Mouse (Mus musculus): ENCODE measurements around the gene Psmd4. TPM values are rescaled to one million over a fixed set of nuclear protein-coding genes. Genes with fewer than 3 reads are reported as not detected.
A peak's percentile ranks its signal among the peaks of the same experiment; 100 is the strongest.

Psmd4 gene
- polyA plus RNA-seq, 1 experiment from 2014 or later, result 252 TPM

DNA sequence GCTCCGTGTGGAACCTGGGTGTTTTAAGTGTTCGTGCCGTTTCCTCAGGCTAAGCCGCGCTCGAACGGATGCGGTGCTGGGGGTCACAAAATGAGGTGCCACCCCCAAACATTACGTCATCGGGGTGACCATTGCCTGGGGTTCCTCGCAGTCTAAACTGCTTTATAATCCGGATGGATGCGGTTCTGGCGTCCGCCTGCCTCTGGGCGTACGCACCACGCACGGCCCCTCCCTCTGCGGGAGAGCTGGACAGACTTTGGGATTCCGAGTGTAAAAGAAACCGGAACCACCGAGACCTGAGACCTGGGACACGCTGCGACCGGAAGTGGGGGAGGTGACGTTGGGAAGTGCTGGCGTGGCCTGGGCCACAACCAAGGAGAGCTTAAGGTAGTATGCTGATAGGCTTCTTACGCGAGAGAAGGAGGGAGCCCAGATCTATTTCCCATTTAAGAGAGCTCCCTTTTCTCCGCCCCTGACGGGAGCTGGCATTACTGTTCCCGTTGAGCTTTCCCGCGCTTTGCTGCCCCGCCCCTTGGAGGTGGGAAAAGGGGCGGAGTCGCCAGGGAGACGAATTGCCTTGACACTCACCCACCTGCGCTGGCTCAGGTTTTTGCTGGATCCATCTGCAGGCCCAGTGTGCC is 26.4 kb downstream of the Psmd4 start:
- WGBS, result under 1% methylated on average over 40 of the region's 40 CpGs

DNA sequence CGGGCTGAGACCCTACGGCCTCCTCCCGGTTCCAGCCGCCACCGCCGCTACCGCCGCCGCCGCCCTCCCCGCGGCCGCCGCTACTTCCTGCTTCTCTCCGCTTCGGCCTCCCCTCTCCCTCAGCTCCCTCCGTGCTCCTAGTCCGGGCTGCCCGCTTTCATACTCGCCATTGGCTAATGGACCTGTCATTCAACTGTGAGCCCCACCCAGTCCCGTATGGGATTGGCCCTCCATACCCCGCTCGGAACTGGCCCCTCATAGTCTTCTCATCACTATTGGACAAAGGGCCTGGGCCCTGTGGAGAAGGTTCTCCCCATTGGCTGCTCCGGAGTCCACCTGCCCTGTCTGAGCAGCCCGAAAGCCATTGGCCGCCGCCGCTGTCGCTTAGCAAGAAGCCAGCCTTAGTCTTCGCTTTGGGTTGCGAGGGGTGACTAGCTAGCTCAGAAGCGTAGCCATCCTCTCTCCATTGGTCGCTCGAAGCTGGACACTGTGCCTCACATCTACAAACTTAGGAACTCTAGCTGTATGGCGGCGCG is 27.0 kb downstream of the Psmd4 start, which contains the start of gene Zfp687:
Gene Zfp687, minus strand, starts transcription at position 112 of the 536 bp plus-strand sequence.
- Histone ChIP-seq H3K4me3 (ENCODE audit: low read depth, low read length) (peak within 1 kb of the TSS; percentile 66), H3K27me3 (ENCODE audit: control insufficient read depth, insufficient read depth, low read length) (no peaks in the 10 kb centered on the region), H3K9ac (replicated peaks; ENCODE audit: low read depth, low read length) (peak within 1 kb of the TSS; percentile 63), H3K4me1 (ENCODE audit: control insufficient read depth, insufficient read depth, low read length) (peaks cover 22% of the 10 kb centered on the region), H3K27ac (ENCODE audit: low read depth, low read length) (peak within 1 kb of the TSS; percentile 91), H3K36me3 (ENCODE audit: control insufficient read depth, insufficient read depth, low read length) (peaks cover 17% of the 10 kb centered on the region), H3K9me3 (ENCODE audit: control insufficient read depth, low read length) (no peaks in the 10 kb centered on the region), H3K4me2 (ENCODE audit: low read depth, low read length) (peak within 1 kb of the TSS; percentile 97)
- peak; percentile 99 for ATAC-seq (ENCODE audit: low read depth)
- under 1% methylated on average over 24 of the region's 37 CpGs for WGBS

More for the DNA sequence above, 26.4 kb downstream of the Psmd4 start:
- H3K9ac ChIP-seq (replicated peaks; ENCODE audit: low read depth, low read length), result peak overlapping the region; percentile 62
- H3K27ac ChIP-seq (ENCODE audit: low read depth, low read length), result peak overlapping the region; percentile 91
- H3K4me2 ChIP-seq (ENCODE audit: low read depth, low read length), result peak overlapping the region; percentile 78
- H3K27me3 ChIP-seq (ENCODE audit: control insufficient read depth, insufficient read depth, low read length), result no peaks in the 10 kb centered on the region
- H3K36me3 ChIP-seq (ENCODE audit: control insufficient read depth, insufficient read depth, low read length), result peaks cover 11% of the 10 kb centered on the region
- ATAC-seq (ENCODE audit: low read depth), result peak; percentile 81
- H3K9me3 ChIP-seq (ENCODE audit: control insufficient read depth, low read length), result no peaks in the 10 kb centered on the region
- peaks cover 22% of the 10 kb centered on the region for H3K4me1 ChIP-seq (ENCODE audit: control insufficient read depth, insufficient read depth, low read length)
- peak overlapping the region; percentile 66 for H3K4me3 ChIP-seq (ENCODE audit: low read depth, low read length)

GRCm38 (mm10) chr3:95014428-95015151 is 27.8 kb downstream of the Psmd4 start:
- H3K4me3 ChIP-seq (ENCODE audit: low read depth, low read length), result peak overlapping the region; percentile 66
- ATAC-seq (ENCODE audit: low read depth), result peak; percentile 13; the same call in 1 of the 2 replicates
- no peaks in the 10 kb centered on the region for H3K27me3 ChIP-seq (ENCODE audit: control insufficient read depth, insufficient read depth, low read length)
- H3K27ac ChIP-seq (ENCODE audit: low read depth, low read length), result peak overlapping the region; percentile 91
- H3K9me3 ChIP-seq (ENCODE audit: control insufficient read depth, low read length), result no peaks in the 10 kb centered on the region
- peak overlapping the region; percentile 63 for H3K9ac ChIP-seq (replicated peaks; ENCODE audit: low read depth, low read length)
- H3K4me1 ChIP-seq (ENCODE audit: control insufficient read depth, insufficient read depth, low read length), result peaks cover 22% of the 10 kb centered on the region
- H3K4me2 ChIP-seq (ENCODE audit: low read depth, low read length), result peak overlapping the region; percentile 97
- H3K36me3 ChIP-seq (ENCODE audit: control insufficient read depth, insufficient read depth, low read length), result peaks cover 21% of the 10 kb centered on the region
- under 1% methylated on average over 41 of the region's 44 CpGs for WGBS

- WGBS, result 14% methylated on average over 13 of the region's 13 CpGs
- peaks cover 24% of the 10 kb centered on the region for H3K36me3 ChIP-seq (ENCODE audit: control insufficient read depth, insufficient read depth, low read length)
- peak overlapping the region; percentile 63 for H3K9ac ChIP-seq (replicated peaks; ENCODE audit: low read depth, low read length)
- no peak overlapping the region for H3K27ac ChIP-seq (ENCODE audit: low read depth, low read length)
- H3K4me1 ChIP-seq (ENCODE audit: control insufficient read depth, insufficient read depth, low read length), result peaks cover 22% of the 10 kb centered on the region
- H3K4me3 ChIP-seq (ENCODE audit: low read depth, low read length), result peak overlapping the region; percentile 66
- no peak for ATAC-seq (ENCODE audit: low read depth)
- peak overlapping the region; percentile 97 for H3K4me2 ChIP-seq (ENCODE audit: low read depth, low read length)
- H3K9me3 ChIP-seq (ENCODE audit: control insufficient read depth, low read length), result no peaks in the 10 kb centered on the region
- no peaks in the 10 kb centered on the region for H3K27me3 ChIP-seq (ENCODE audit: control insufficient read depth, insufficient read depth, low read length)
Observed at GRCm38 (mm10) chr3:95013699-95014427, 28.6 kb downstream of the Psmd4 start.

DNA sequence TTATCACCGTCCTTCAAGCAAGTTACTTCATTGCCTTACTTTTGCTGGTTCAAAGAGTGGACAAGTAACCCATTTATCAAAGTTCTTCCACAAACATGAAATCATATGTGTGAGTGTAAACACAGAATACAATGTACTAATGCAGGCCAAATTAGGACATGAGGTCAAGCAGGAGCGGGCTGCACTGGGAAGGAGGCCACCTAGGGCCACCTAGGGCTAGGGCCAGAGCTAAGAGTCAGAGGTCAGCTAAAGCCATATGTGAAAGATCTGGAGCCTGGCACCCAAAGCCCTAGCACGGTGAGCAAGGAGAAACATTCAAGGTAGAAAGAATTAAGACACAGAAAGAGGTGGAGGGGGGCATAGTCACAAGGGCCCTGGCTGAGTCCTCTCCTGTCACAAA is 29.4 kb downstream of the Psmd4 start:
- WGBS, result 87% methylated on average over 3 of the region's 3 CpGs
- H3K9me3 ChIP-seq (ENCODE audit: control insufficient read depth, low read length), result no peaks in the 10 kb centered on the region
- H3K27me3 ChIP-seq (ENCODE audit: control insufficient read depth, insufficient read depth, low read length), result no peaks in the 10 kb centered on the region
- H3K36me3 ChIP-seq (ENCODE audit: control insufficient read depth, insufficient read depth, low read length), result peaks cover 30% of the 10 kb centered on the region
- no peak overlapping the region for H3K27ac ChIP-seq (ENCODE audit: low read depth, low read length)
- H3K4me2 ChIP-seq (ENCODE audit: low read depth, low read length), result no peak overlapping the region
- H3K9ac ChIP-seq (replicated peaks; ENCODE audit: low read depth, low read length), result no peak overlapping the region
- ATAC-seq (ENCODE audit: low read depth), result no peak
- no peak overlapping the region for H3K4me3 ChIP-seq (ENCODE audit: low read depth, low read length)
- H3K4me1 ChIP-seq (ENCODE audit: control insufficient read depth, insufficient read depth, low read length), result peaks cover 22% of the 10 kb centered on the region

DNA sequence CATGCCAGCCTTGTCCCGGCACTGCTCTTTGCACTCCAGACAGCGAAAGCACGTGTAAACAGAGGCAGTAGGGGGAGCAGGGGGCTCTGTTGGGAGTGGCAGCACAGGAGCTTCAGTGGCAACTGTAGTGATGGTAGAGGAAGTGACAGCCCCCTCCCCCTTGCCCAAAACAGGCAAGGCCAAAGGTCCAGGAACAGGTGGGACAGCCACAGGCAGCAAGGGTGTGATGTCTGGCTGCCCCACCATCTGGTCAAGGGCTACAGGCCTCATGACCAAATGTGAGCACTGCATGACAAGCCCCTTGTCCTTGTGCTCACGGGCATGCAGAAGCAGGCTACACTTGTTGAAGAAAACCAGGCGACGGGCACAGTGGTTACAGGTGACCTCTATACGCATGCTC is 32.0 kb downstream of the Psmd4 start:
- Histone ChIP-seq H3K27ac (ENCODE audit: low read depth, low read length) (no peak overlapping the region), H3K27me3 (ENCODE audit: control insufficient read depth, insufficient read depth, low read length) (no peaks in the 10 kb centered on the region), H3K36me3 (ENCODE audit: control insufficient read depth, insufficient read depth, low read length) (peaks cover 45% of the 10 kb centered on the region), H3K4me2 (ENCODE audit: low read depth, low read length) (no peak overlapping the region), H3K4me3 (ENCODE audit: low read depth, low read length) (no peak overlapping the region), H3K4me1 (ENCODE audit: control insufficient read depth, insufficient read depth, low read length) (peaks cover 16% of the 10 kb centered on the region), H3K9ac (replicated peaks; ENCODE audit: low read depth, low read length) (no peak overlapping the region), H3K9me3 (ENCODE audit: control insufficient read depth, low read length) (no peaks in the 10 kb centered on the region)
- 90% methylated on average over 7 of the region's 7 CpGs for WGBS
- no peak for ATAC-seq (ENCODE audit: low read depth)

GRCm38 (mm10) chr3:95007706-95008105 is 34.7 kb downstream of the Psmd4 start:
- Histone ChIP-seq H3K9me3 (ENCODE audit: control insufficient read depth, low read length) (no peaks in the 10 kb centered on the region), H3K36me3 (ENCODE audit: control insufficient read depth, insufficient read depth, low read length) (peaks cover 58% of the 10 kb centered on the region), H3K4me2 (ENCODE audit: low read depth, low read length) (no peak overlapping the region), H3K9ac (replicated peaks; ENCODE audit: low read depth, low read length) (no peak overlapping the region), H3K27ac (ENCODE audit: low read depth, low read length) (no peak overlapping the region), H3K4me3 (ENCODE audit: low read depth, low read length) (no peak overlapping the region), H3K4me1 (ENCODE audit: control insufficient read depth, insufficient read depth, low read length) (no peaks in the 10 kb centered on the region), H3K27me3 (ENCODE audit: control insufficient read depth, insufficient read depth, low read length) (no peaks in the 10 kb centered on the region)
- 87% methylated on average over 9 of the region's 9 CpGs for WGBS
- no peak for ATAC-seq (ENCODE audit: low read depth)

DNA sequence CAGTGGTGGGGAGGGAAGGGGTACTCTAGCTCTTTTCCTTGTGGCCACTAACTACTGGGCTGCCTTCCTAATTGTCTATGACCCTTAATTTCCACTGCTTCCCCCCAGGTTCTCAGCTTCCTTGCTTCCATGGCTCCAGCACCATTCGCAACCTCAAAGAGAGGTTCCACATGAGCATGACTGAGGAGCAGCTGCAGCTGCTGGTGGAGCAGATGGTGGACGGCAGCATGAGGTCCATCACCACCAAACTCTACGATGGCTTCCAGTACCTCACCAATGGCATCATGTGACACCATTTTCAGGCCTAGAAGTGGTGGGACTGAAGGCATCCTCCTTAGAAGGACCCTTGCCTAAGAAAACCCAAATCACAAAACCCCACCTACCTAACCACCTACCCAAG is 36.8 kb downstream of the Psmd4 start:
- Histone ChIP-seq H3K36me3 (ENCODE audit: control insufficient read depth, insufficient read depth, low read length) (peaks cover 46% of the 10 kb centered on the region), H3K9me3 (ENCODE audit: control insufficient read depth, low read length) (no peaks in the 10 kb centered on the region), H3K4me2 (ENCODE audit: low read depth, low read length) (no peak overlapping the region), H3K27me3 (ENCODE audit: control insufficient read depth, insufficient read depth, low read length) (no peaks in the 10 kb centered on the region), H3K4me1 (ENCODE audit: control insufficient read depth, insufficient read depth, low read length) (no peaks in the 10 kb centered on the region), H3K9ac (replicated peaks; ENCODE audit: low read depth, low read length) (no peak overlapping the region), H3K4me3 (ENCODE audit: low read depth, low read length) (no peak overlapping the region), H3K27ac (ENCODE audit: low read depth, low read length) (no peak overlapping the region)
- 93% methylated on average over 3 of the region's 3 CpGs for WGBS
- no peak for ATAC-seq (ENCODE audit: low read depth)

All from neural tube, embryonic 14.5 days (tissue).